Mouse (Mus musculus) midbrain, embryonic 14.5 days (tissue): ENCODE results near the gene Fam124b. TPM values are rescaled to one million over a fixed set of nuclear protein-coding genes. Genes with fewer than 3 reads are reported as not detected.
A peak's percentile ranks its signal among the peaks of the same experiment; 100 is the strongest.

ENCODE experiments used
- ATAC-seq: fragments of 200-750 bp; cut with Nextera tagmentation; 2 replicates; pipeline ENCODE4 v1.8.0; 2017; ENCODE audit warnings: moderate number of reproducible peaks, moderate library complexity; ENCODE audit not compliant: low FRiP score, low TSS enrichment
- DNase-seq: peaks from one replicate; pipeline ENCODE4 v3.0.0-alpha.2; 2015
- H3K27ac ChIP-seq: fragments of 300-500 bp; sonication (generic); replicated peaks from 2 replicates; pipeline ENCODE4 v1.5.1; 2014; ENCODE audit warnings: mild to moderate bottlenecking, low read depth, low read length, moderate library complexity
- H3K27me3 ChIP-seq: fragments of 300-500 bp; sonication (generic); 2 replicates; pipeline ENCODE4 v1.6.1; 2014; ENCODE audit warnings: low read length, control low read depth, mixed read lengths; ENCODE audit not compliant: control insufficient read depth, insufficient read depth
- H3K36me3 ChIP-seq: fragments of 300-500 bp; sonication (generic); 2 replicates; pipeline ENCODE4 v1.6.1; 2014; ENCODE audit warnings: low read length, control low read depth; ENCODE audit not compliant: control insufficient read depth, insufficient read depth
- H3K4me1 ChIP-seq: fragments of 300-500 bp; sonication (generic); 2 replicates; pipeline ENCODE4 v1.6.1; 2014; ENCODE audit warnings: mild to moderate bottlenecking, antibody characterized with exemption, low read length, control low read depth; ENCODE audit not compliant: control insufficient read depth, insufficient read depth
- H3K4me2 ChIP-seq: fragments of 300-500 bp; sonication (generic); 2 replicates; pipeline ENCODE4 v1.6.1; 2014; ENCODE audit warnings: mild to moderate bottlenecking, low read length, moderate library complexity
- H3K4me3 ChIP-seq: fragments of 300-500 bp; sonication (generic); replicated peaks from 2 replicates; pipeline ENCODE4 v1.5.1; 2014; ENCODE audit warnings: low read depth, low read length
- H3K9ac ChIP-seq: fragments of 300-500 bp; sonication (generic); replicated peaks from 2 replicates; pipeline ENCODE4 v1.6.1; 2014; ENCODE audit warnings: mild to moderate bottlenecking, low read length, moderate library complexity
- H3K9me3 ChIP-seq: fragments of 300-500 bp; sonication (generic); 2 replicates; pipeline ENCODE4 v1.6.1; 2016; ENCODE audit warnings: low read length, control low read depth, mixed read lengths; ENCODE audit not compliant: control insufficient read depth
- WGBS: fragments of 180-500 bp; shearing (Covaris S2); extraction: QIAGEN DNeasy Blood & Tissue Kit; methylation state at CpG from one replicate; pipeline ENCODE4 v1.1.7; 2014; 5-methylcytosine and 5-hydroxymethylcytosine counted together
- polyA plus RNA-seq: library from polyadenylated mRNA; unstranded; fragments of >200 nt; fragmentation: Nextera tagmentation; extraction: Ambion mirVana; gene quantifications from 2 replicates; pipeline ENCODE4 v1.2.1, GENCODE M21; 2014

Fam124b gene
- polyA plus RNA-seq, 1 experiment from 2014 or later = 0.59 TPM

DNA sequence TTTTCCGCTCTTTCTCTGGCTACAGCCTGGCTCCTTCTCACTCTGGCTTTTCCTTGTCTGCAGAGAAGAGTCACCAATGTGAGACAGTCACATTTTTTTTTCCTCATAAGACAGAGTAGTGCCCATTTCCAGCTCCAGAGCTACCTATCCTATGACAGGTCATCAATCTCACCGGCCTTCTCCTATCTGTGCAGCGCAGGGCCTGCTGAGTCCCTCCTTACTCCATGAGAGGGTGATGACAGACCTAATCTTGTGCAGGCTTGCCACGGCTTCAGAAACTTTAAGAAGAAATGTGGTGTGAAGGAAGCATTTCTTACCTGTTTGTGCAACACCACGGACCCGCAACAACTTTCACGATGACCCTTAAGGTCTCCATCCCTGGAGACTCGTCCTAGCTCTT, 25.4 kb downstream of the Fam124b start:
- Histone ChIP-seq H3K9ac (no peak overlapping the region), H3K36me3 (no peaks in the 10 kb centered on the region), H3K27me3 (no peaks in the 10 kb centered on the region), H3K4me3 (no peak overlapping the region), H3K4me1 (no peaks in the 10 kb centered on the region), H3K27ac (no peak overlapping the region), H3K9me3 (no peaks in the 10 kb centered on the region), H3K4me2 (no peak overlapping the region)
- WGBS = 91% methylated on average over 8 of the region's 8 CpGs
- DNase-seq = no peak
- no peak for ATAC-seq

GRCm38 (mm10) chr1:80181414-80181805, 36.9 kb downstream of the Fam124b start:
- no peak overlapping the region for H3K9ac ChIP-seq
- no peaks in the 10 kb centered on the region for H3K4me1 ChIP-seq
- DNase-seq (no peak), ATAC-seq (no peak)
- 58% methylated on average over 3 of the region's 3 CpGs for WGBS
- H3K9me3 ChIP-seq = 0 out of 2 replicates have a peak, but pooled peaks cover 3% of the 10 kb centered on the region
- no peak overlapping the region for H3K4me2 ChIP-seq
- no peaks in the 10 kb centered on the region for H3K36me3 ChIP-seq
- no peaks in the 10 kb centered on the region for H3K27me3 ChIP-seq
- H3K4me3 ChIP-seq = no peak overlapping the region
- H3K27ac ChIP-seq = no peak overlapping the region

GRCm38 (mm10) chr1:80180767-80181413, 37.4 kb downstream of the Fam124b start:
- Histone ChIP-seq H3K9ac (no peak overlapping the region), H3K27me3 (no peaks in the 10 kb centered on the region), H3K4me3 (no peak overlapping the region), H3K4me1 (no peaks in the 10 kb centered on the region), H3K27ac (no peak overlapping the region), H3K36me3 (no peaks in the 10 kb centered on the region), H3K9me3 (0 out of 2 replicates have a peak, but pooled peaks cover 3% of the 10 kb centered on the region), H3K4me2 (no peak overlapping the region)
- 41% methylated on average over 13 of the region's 13 CpGs for WGBS
- DNase-seq = peak; percentile 88
- no peak; the same call in 1 of the 2 replicates for ATAC-seq

- Histone ChIP-seq H3K27ac (no peak overlapping the region), H3K4me3 (no peak overlapping the region), H3K4me2 (no peak overlapping the region), H3K36me3 (no peaks in the 10 kb centered on the region), H3K9me3 (no peaks in the 10 kb centered on the region), H3K4me1 (no peaks in the 10 kb centered on the region), H3K27me3 (no peaks in the 10 kb centered on the region), H3K9ac (no peak overlapping the region)
- DNase-seq (peak; percentile 69), ATAC-seq (no peak)
- WGBS = 64% methylated on average over 7 of the region's 7 CpGs
Measured at GRCm38 (mm10) chr1:80180128-80180527, 38.1 kb downstream of the Fam124b start.

GRCm38 (mm10) chr1:80177651-80178382, 40.5 kb downstream of the Fam124b start:
- Histone ChIP-seq H3K27ac (no peak overlapping the region), H3K9ac (no peak overlapping the region), H3K9me3 (no peaks in the 10 kb centered on the region), H3K4me3 (no peak overlapping the region), H3K4me2 (no peak overlapping the region), H3K4me1 (no peaks in the 10 kb centered on the region), H3K36me3 (no peaks in the 10 kb centered on the region), H3K27me3 (no peaks in the 10 kb centered on the region)
- DNase-seq = peak; percentile 65
- 58% methylated on average over 11 of the region's 11 CpGs for WGBS
- ATAC-seq = no peak

DNA sequence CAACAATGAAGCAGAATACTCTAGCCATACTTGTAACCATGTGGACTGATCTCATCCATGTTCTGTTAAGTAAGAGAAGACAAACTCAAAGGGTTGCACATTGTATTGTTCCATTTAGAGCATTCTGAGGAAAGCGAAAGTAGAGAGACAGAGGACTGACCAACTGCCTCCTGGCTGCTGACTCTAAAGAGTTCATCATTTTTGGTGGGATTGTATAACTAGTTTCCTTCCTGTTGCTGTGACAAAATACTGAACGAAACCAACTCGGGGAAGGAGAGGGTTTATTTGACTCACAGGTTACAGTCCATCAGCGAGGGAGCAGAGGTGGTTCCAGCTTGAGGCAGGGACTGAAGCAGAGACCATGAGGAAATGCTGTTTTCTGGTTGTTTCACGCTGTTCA, 50.6 kb downstream of the Fam124b start:
- ATAC-seq (no peak), DNase-seq (no peak)
- Histone ChIP-seq H3K27ac (no peak overlapping the region), H3K4me3 (no peak overlapping the region), H3K9me3 (no peaks in the 10 kb centered on the region), H3K9ac (no peak overlapping the region), H3K4me1 (no peaks in the 10 kb centered on the region), H3K36me3 (no peaks in the 10 kb centered on the region), H3K4me2 (no peak overlapping the region), H3K27me3 (no peaks in the 10 kb centered on the region)
- WGBS = 90% methylated on average over 5 of the region's 5 CpGs

GRCm38 (mm10) chr1:80166577-80166976, 51.7 kb downstream of the Fam124b start:
- no peak overlapping the region for H3K27ac ChIP-seq
- no peak for DNase-seq
- no peaks in the 10 kb centered on the region for H3K4me1 ChIP-seq
- H3K9ac ChIP-seq = no peak overlapping the region
- H3K27me3 ChIP-seq = no peaks in the 10 kb centered on the region
- H3K9me3 ChIP-seq = no peaks in the 10 kb centered on the region
- no peak overlapping the region for H3K4me3 ChIP-seq
- no peak overlapping the region for H3K4me2 ChIP-seq
- WGBS = 84% methylated on average over 4 of the region's 4 CpGs
- H3K36me3 ChIP-seq = no peaks in the 10 kb centered on the region
- ATAC-seq = no peak

- H3K4me3 ChIP-seq = no peak overlapping the region
- ATAC-seq = no peak
- H3K9me3 ChIP-seq = no peaks in the 10 kb centered on the region
- no peaks in the 10 kb centered on the region for H3K36me3 ChIP-seq
- no peaks in the 10 kb centered on the region for H3K4me1 ChIP-seq
- no peak overlapping the region for H3K4me2 ChIP-seq
- H3K27ac ChIP-seq = no peak overlapping the region
- H3K27me3 ChIP-seq = no peaks in the 10 kb centered on the region
- no peak overlapping the region for H3K9ac ChIP-seq
- DNase-seq = no peak
- WGBS = 80% methylated on average over 5 of the region's 5 CpGs
Measured at GRCm38 (mm10) chr1:80165391-80165790, 52.9 kb downstream of the Fam124b start.

- H3K9ac ChIP-seq = no peak overlapping the region
- H3K4me3 ChIP-seq = no peak overlapping the region
- no peaks in the 10 kb centered on the region for H3K27me3 ChIP-seq
- no peak overlapping the region for H3K27ac ChIP-seq
- no peaks in the 10 kb centered on the region for H3K9me3 ChIP-seq
- no peaks in the 10 kb centered on the region for H3K36me3 ChIP-seq
- WGBS = 68% methylated on average over 6 of the region's 6 CpGs
- ATAC-seq (no peak), DNase-seq (no peak)
- H3K4me1 ChIP-seq = no peaks in the 10 kb centered on the region
- H3K4me2 ChIP-seq = no peak overlapping the region
Measured at GRCm38 (mm10) chr1:80162943-80163342, 55.3 kb downstream of the Fam124b start.
